Mouse (Mus musculus): ENCODE measurements around the gene Thsd4.

The Thsd4 gene

GRCm38 (mm10) chr9:60382941-60383340 lies 138.9 kb downstream of the Thsd4 start:
- no peak for DNase-seq (ENCODE audit: extremely low spot score, low read depth, low spot score)

GRCm38 (mm10) chr9:60382526-60382925 lies 139.3 kb downstream of the Thsd4 start:
- no peak for DNase-seq (ENCODE audit: extremely low spot score, low read depth, low spot score)

GRCm38 (mm10) chr9:60381010-60381409 lies 140.8 kb downstream of the Thsd4 start:
- DNase-seq (ENCODE audit: extremely low spot score, low read depth, low spot score), result no peak

DNA sequence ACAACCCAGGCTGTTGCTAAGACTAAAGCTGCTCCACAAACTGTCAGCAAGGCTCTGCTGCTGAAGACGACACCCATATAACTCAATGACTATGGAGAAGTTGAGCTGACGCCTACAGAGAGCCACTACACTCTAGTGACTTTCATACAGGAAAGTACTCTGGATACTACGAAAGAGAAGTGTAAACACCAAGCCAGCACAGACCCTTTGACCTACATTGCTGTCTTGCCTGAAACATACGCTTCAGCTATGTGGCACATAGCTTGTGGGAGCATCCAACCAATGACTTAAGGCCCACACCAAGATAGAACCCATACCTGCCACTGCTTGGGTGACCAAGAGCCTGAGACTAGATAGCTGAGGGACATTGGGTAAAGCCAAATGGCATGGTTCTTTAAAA lies 141.3 kb downstream of the Thsd4 start:
- no peak for DNase-seq (ENCODE audit: extremely low spot score, low read depth, low spot score)

DNA sequence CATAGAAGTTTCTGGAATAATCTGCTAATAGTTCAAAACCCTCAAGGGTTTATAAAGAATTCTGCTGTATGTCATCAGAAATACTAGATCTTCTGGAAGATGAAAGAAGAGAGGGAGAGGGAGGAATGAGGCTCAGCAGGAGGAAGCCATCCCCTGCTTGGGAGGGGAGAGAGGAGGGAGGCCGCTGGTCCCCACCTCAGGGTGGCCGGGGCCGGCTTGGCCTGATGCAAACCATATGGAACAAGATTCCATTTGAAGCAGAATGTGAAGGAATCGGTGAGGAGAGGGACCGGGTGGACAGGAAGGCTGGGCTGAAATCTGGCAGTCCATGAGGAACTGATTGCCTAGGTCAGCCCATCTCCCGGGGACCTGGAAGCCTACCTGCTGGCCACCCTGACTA lies 143.6 kb downstream of the Thsd4 start:
- no peak for DNase-seq (ENCODE audit: extremely low spot score, low read depth, low spot score)

DNA sequence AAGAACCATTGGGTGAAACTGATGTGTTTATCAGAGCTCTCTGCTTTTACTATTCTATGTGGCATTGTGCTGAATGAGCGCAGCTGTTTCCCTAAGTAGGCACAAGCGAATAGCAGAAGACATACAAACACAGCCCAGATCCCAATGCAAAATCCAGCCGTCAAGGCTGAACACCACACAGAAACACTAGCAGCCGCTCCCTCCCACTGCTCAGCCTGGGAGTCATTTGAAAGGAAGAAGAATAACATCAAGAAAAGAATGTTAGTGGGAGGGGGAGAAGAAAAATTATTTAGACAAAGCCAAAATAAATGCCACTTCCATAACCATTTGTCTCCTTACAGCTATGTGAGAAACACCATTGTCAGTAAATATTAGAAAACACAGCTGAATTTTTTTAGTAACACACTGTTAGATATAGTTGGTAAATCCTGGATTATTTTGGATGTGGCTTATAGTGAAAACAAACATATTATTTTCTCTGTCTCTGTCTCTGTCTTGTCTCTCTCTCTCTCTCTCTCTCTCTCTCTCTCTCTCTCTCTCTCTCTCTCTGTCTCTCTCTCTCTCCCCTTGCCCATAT lies 148.6 kb downstream of the Thsd4 start:
- no peak for DNase-seq (ENCODE audit: extremely low spot score, low read depth, low spot score)

DNA sequence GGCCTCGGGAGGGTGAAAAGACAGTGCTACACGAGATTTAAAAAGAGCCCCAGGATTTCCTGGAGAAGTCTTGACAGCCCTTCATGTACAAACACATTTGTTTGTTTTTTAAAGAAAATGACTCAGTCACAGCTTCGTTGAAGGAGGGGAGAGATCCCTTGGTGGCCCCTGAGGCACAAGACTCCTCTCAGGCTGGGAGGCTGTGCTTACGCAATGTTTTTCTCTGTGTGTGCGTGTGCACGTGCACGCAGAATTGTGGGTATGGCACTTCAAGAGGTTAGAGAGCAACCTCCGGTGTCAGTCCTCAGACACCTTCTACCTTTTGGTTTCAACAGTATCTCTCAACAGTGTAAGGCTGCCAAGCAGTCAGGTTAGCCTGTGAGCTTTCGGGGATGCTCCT lies 153.3 kb downstream of the Thsd4 start:
- no peak for DNase-seq (ENCODE audit: extremely low spot score, low read depth, low spot score)

DNA sequence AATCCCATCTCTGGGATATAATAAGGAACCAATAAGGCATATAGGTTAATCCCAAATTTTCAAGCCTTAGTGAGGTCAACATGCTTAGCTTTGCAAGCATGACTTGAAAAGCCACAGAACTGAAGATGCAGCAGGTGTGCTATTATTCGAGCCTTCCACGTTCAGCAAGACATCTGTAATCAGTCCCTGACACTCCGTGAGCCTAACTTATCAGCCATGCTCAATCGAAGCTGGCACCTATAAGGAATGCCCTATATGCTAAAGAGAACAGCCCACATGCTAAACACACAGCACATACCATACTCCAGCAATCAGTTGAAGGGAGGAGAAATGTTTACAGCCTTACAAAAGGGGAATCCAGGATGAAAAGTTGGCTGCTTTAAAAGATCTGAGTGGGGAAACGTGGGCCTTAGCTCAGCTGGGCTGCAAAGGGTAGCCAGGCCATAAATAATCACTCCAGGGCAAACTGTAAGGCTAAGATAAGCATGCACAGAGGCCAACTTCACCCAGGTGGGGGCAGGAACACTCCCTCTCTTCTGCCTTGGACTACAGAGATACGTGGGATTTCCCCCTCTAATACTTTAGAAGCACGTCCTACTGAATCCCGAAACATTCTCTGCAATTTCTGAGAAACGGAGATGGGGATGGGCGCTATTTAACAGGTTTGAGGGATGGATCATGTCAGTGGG lies 154.1 kb downstream of the Thsd4 start:
- DNase-seq (ENCODE audit: extremely low spot score, low read depth, low spot score), result no peak

GRCm38 (mm10) chr9:60364166-60364781 lies 157.6 kb downstream of the Thsd4 start:
- no peak for DNase-seq (ENCODE audit: extremely low spot score, low read depth, low spot score)

DNA sequence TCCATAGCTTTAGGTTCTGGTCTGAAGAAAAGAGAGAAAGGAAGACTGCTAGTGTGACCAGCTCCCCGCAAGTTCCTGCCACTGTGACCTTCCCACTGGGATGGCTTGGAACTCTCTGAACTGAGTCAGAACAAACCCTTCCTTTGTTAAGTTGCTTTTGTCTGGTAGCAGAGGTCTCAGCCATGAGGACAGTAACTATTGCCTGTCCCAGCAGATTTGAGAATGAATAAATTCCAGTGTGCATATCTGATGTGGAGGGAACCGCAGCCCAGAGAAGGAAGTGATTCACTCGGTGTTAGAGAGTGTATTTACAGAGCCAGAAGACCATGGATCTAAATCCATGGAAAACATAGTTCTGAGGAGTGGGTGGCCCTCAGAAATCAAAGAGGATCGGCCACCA lies 169.5 kb downstream of the Thsd4 start:
- DNase-seq (ENCODE audit: extremely low spot score, low read depth, low spot score), result no peak

GRCm38 (mm10) chr9:60351153-60351552 lies 170.7 kb downstream of the Thsd4 start:
- DNase-seq (ENCODE audit: extremely low spot score, low read depth, low spot score), result peak; percentile 30

- no peak for DNase-seq (ENCODE audit: extremely low spot score, low read depth, low spot score)
These were observed 185.7 kb downstream of the Thsd4 start for GRCm38 (mm10) chr9:60336147-60336546.

DNA sequence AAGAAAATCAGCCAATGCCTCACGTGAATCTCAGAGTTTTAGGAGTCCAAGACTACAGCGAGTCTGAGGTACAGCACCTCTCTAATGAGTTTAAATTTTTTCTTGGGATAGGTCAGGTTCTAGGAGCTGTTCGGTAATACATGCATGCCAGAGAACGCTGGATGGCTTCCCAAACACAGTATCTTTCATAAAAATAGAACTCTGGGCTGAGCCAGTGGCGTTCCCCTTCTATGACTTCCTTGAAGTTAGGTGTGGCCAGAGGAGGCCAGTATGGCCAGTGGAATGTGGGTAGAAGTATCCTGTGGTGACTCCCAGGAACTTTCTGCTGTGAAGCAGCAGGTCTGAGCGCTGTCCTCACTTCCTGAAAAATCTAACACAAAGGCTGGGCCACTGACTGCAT lies 186.4 kb downstream of the Thsd4 start:
- DNase-seq (ENCODE audit: extremely low spot score, low read depth, low spot score), result no peak

DNA sequence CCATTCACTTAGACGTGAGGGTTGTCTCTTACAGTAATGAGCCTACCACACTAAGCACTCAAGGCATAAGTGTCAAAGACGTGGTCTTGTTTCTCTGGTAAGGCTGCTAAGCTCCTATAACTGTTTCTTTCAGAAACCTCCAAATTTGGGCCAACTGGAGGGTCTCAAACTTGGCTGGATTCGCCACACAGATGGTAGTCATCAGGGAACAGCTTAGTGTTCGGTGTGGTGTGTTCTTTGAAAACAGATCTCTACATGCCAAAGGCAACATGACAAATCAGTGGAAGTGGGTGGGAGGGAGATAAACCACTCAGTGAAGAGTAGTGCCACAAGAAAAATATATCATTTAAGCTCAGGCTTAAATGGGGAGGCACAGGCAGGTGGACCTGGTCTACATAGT lies 191.9 kb downstream of the Thsd4 start:
- DNase-seq (ENCODE audit: extremely low spot score, low read depth, low spot score), result no peak

DNA sequence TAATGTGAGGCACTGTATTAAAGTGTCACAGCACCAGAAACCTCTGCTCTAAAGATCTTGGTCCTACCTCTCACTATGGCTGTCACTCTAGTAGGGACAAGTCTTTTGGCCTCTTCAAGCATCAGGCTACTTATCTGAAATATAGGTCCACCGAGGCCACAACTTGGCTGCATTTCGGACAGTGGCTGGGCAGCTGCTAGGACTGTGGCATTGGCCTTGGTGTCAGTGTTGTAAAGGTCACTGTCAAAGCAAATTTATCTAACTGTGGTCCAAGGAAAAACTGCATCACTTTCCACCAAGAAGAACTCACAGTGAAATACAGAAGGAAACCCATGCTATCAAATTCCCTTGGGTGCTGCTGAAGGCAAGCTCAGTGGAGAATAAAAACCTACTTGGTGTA lies 197.1 kb downstream of the Thsd4 start:
- no peak for DNase-seq (ENCODE audit: extremely low spot score, low read depth, low spot score)

- no peak for DNase-seq (ENCODE audit: extremely low spot score, low read depth, low spot score)
These were observed 198.4 kb downstream of the Thsd4 start for GRCm38 (mm10) chr9:60323435-60323834.

- DNase-seq (ENCODE audit: extremely low spot score, low read depth, low spot score), result no peak
These were observed 204.6 kb downstream of the Thsd4 start for GRCm38 (mm10) chr9:60317291-60317690.

DNA sequence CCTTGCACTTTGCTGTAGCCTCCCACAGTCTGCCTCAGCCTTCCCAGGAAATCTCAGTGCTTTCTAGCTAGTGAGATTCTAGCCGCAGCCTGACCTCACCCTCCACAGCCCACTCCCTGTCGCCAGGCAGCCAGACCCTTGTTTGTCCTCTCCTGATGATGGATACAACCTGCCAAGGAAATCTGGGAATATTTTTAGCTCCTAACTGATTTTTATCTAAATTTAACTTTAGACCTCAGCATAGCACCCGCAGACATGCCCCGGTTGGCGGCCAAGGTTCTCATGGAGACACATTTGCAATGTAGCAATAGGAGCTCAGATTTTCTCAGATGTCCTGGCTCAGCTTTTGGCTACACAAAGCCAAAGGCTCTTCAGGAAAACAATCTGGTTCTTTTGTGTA lies 205.3 kb downstream of the Thsd4 start:
- DNase-seq (ENCODE audit: extremely low spot score, low read depth, low spot score), result no peak

DNA sequence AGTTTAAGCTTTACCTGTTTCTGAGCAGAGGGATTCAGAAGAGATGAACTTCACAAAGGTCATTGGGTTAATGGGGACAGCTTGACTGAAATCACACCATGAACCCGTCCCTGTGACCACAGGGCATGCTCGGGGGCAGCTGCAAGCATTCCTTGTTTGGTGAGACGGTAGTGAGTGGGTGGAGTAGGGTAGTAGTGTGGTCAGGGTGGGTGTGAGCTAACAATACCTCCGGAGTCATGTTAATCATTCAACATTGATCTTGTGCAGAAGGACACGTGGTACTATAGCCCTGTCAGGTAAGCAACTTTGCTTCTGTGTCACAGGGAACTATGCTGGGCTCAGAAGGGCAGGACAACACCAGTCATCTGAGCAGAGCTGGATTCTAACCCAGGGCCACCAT lies 206.3 kb downstream of the Thsd4 start:
- DNase-seq (ENCODE audit: extremely low spot score, low read depth, low spot score), result no peak

DNA sequence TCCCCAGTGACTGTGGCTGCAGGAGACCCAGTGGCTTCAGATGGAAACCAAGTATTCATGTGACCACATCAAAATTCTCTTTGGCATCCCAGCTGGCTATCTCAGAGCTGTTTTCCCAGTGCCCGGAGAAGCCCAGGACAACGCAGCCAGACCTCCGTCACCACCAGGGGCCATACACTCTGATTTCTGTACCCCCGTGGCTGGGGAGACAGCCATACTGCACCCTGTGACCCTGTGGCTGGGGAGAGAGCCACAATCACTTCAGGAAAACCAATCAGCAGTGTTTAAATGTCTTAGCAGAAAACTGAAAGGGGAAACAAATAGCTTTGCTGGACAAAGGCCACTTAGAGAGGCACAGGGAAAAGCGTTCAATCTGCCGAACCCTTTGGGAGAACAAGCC lies 208.2 kb downstream of the Thsd4 start:
- no peak for DNase-seq (ENCODE audit: extremely low spot score, low read depth, low spot score)

DNA sequence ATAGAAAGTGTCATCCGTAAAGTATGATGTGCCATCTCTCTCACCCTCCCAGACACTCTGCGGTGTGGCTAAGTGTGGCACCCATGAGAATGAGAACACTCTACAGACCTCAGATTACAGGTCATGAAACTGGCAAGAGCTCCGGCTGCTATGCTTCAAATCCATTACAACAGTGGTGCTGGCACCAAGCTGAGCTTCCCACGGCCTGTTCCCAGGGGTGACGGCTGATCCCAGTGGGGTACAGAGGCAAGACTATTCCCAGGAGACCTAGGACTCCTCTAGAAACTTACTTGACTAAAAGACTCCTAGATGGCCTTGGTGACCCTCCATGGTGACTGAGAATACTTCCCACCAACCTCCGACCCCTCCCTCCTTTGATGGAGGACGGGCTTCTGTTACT lies 209.2 kb downstream of the Thsd4 start:
- no peak for DNase-seq (ENCODE audit: extremely low spot score, low read depth, low spot score)

GRCm38 (mm10) chr9:60311594-60312128 lies 210.2 kb downstream of the Thsd4 start:
- no peak for DNase-seq (ENCODE audit: extremely low spot score, low read depth, low spot score)

Measured in hindlimb bud, embryonic 11.5 days (tissue).